Mouse (Mus musculus) thymus, adult 18-20 months (tissue): ENCODE results near the gene Oxt.
A peak's percentile ranks its signal among the peaks of the same experiment; 100 is the strongest.
"Not testable (repeated sequence)": the region's sequence is repeated elsewhere in the genome, so short reads cannot be mapped to it uniquely, and the experiment has no call there.

ENCODE experiments used
- DNase-seq, 2 experiments: peaks; one replicate each; pipeline ENCODE4 v3.0.0; 2022; ENCODE audit warnings: mixed read lengths in 2 of 2

Gene Oxt

GRCm38 (mm10) chr2:130575873-130576272, at the start of gene Oxt:
Gene Oxt (plus strand): TSS chr2:130576173.
- no peak for DNase-seq

GRCm38 (mm10) chr2:130528457-130528856, 47.5 kb upstream of the Oxt start:
- DNase-seq = no peak

- no peak for DNase-seq
Measured at GRCm38 (mm10) chr2:130529290-130529689, 46.7 kb upstream of the Oxt start.

- DNase-seq = no peak
Measured at GRCm38 (mm10) chr2:130529925-130530324, 46.0 kb upstream of the Oxt start.

- peak in 1 of 2 experiments; percentile 38 for DNase-seq
Measured at GRCm38 (mm10) chr2:130532201-130532600, 43.8 kb upstream of the Oxt start.

GRCm38 (mm10) chr2:130535017-130535416, 41.0 kb upstream of the Oxt start:
- no peak for DNase-seq

- DNase-seq = no peak
Measured at GRCm38 (mm10) chr2:130536890-130537289, 39.1 kb upstream of the Oxt start.

- peak in 1 of 2 experiments; percentile 50 for DNase-seq
Measured at GRCm38 (mm10) chr2:130538876-130539546, 37.0 kb upstream of the Oxt start.

- DNase-seq = peak; percentile 58 to 74
Measured at GRCm38 (mm10) chr2:130540266-130540665, 35.7 kb upstream of the Oxt start.

GRCm38 (mm10) chr2:130546957-130547356, 29.0 kb upstream of the Oxt start:
- DNase-seq = no peak

- no peak for DNase-seq
Measured at GRCm38 (mm10) chr2:130554841-130555240, 21.1 kb upstream of the Oxt start.

- DNase-seq = no peak
Measured at GRCm38 (mm10) chr2:130556292-130556691, 19.7 kb upstream of the Oxt start.

GRCm38 (mm10) chr2:130557462-130557861, 18.5 kb upstream of the Oxt start:
- DNase-seq = no peak

GRCm38 (mm10) chr2:130558015-130558414, 18.0 kb upstream of the Oxt start:
- no peak for DNase-seq

- peak; percentile 89 to 91 for DNase-seq
Measured at GRCm38 (mm10) chr2:130563212-130564055, 12.5 kb upstream of the Oxt start, which contains the start of gene Mrps26. Gene Mrps26 (plus strand): TSS chr2:130563742.

GRCm38 (mm10) chr2:130564063-130564462, 11.9 kb upstream of the Oxt start:
- peak; percentile 25 to 26 for DNase-seq

- DNase-seq = no peak
Measured at GRCm38 (mm10) chr2:130564983-130565382, 11.0 kb upstream of the Oxt start.

- no peak for DNase-seq
Measured at GRCm38 (mm10) chr2:130568921-130569320, 7.1 kb upstream of the Oxt start.

GRCm38 (mm10) chr2:130569926-130570325, 6.0 kb upstream of the Oxt start:
- no peak for DNase-seq

GRCm38 (mm10) chr2:130574960-130575359, 1.0 kb upstream of the Oxt start:
- no peak for DNase-seq

GRCm38 (mm10) chr2:130576564-130576963, 591 bp downstream of the Oxt start:
- DNase-seq = not testable (repeated sequence)

- no peak for DNase-seq
Measured at GRCm38 (mm10) chr2:130577021-130577420, 1.0 kb downstream of the Oxt start.

- DNase-seq = peak; percentile 29 to 37
Measured at GRCm38 (mm10) chr2:130577632-130578031, 1.7 kb downstream of the Oxt start.

- DNase-seq = peak; percentile 35 to 44
Measured at GRCm38 (mm10) chr2:130578148-130578547, 2.2 kb downstream of the Oxt start.
